ENCODE assay signal across 20 mouse cellular contexts in genomic region chr19:5267015-5267414, GRCm38 (mm10). TPM values are rescaled to one million over a fixed set of nuclear protein-coding genes. Genes with fewer than 3 reads are reported as not detected.
DNase-seq lines count a peak whose midpoint lies in the region; ATAC-seq lines count a peak whose summit lies in the region.
"Had no signal": no experiment of that assay in that cellular context is flagged by ENCODE, and none has a peak within 500 bp of the region (broad histone marks: within the 10 kb centered on the region; RNA-seq: fewer than 3 reads in every experiment).

No protein-coding gene starts in this region.

- no peak for ATAC-seq in megakaryocyte, adult 5-6 weeks (ENCODE audit: poor library complexity, severe bottlenecking)
- ATAC-seq in liver, embryonic 12.5 days = peak; percentile 82
- ATAC-seq in monocyte, adult 5-6 weeks (replicated peaks; ENCODE audit: insufficient number of reproducible peaks, low FRiP score, low TSS enrichment, poor library complexity, severe bottlenecking) = no peak
- ATAC-seq: forebrain, embryonic 13.5 days; hindbrain, postnatal 0 days; midbrain, embryonic 13.5 days had no signal

- WGBS in liver, embryonic 12.5 days (ENCODE audit: insufficient replicate concordance) = 66% methylated on average over 5 of the region's 5 CpGs

- peak overlapping the region; percentile 66 for H3K4me3 ChIP-seq in megakaryocyte, embryonic 14.5 days (replicated peaks)
- H3K4me3 ChIP-seq in liver, embryonic 12.5 days = no peak overlapping the region
- H3K4me3 ChIP-seq: forebrain, embryonic 13.5 days; heart, embryonic 12.5 days; layer of hippocampus, adult 2 months; midbrain, embryonic 13.5 days; myocyte; neural tube, embryonic 15.5 days had no signal

- H3K4me1 ChIP-seq in megakaryocyte, embryonic 14.5 days = peaks cover 64% of the 10 kb centered on the region
- H3K4me1 ChIP-seq in liver, embryonic 12.5 days = peaks cover 78% of the 10 kb centered on the region

- peak overlapping the region; percentile 81 for H3K27ac ChIP-seq in liver, embryonic 12.5 days
- H3K27ac ChIP-seq: forebrain, embryonic 13.5 days; hindbrain, postnatal 0 days; kidney, postnatal 0 days; layer of hippocampus, adult 2 months; midbrain, embryonic 13.5 days; neural tube, embryonic 15.5 days had no signal

- no peaks in the 10 kb centered on the region for H3K27me3 ChIP-seq in megakaryocyte, embryonic 14.5 days (replicated peaks)
- H3K27me3 ChIP-seq in liver, embryonic 12.5 days (replicated peaks) = no peaks in the 10 kb centered on the region
- H3K27me3 ChIP-seq: forebrain, embryonic 13.5 days; heart, embryonic 12.5 days; midbrain, embryonic 13.5 days; neural tube, embryonic 15.5 days had no signal

- H3K4me2 ChIP-seq in liver, embryonic 12.5 days = peak overlapping the region; percentile 100
- H3K4me2 ChIP-seq: forebrain, embryonic 13.5 days; heart, embryonic 12.5 days; midbrain, embryonic 13.5 days; neural tube, embryonic 15.5 days had no signal

- DNase-seq in c-Kit-positive CD71-positive TER-119-negative erythroid progenitor cells, embryonic 14.5 days (ENCODE audit: low read depth) = peak; percentile 82
- DNase-seq in left cerebral cortex, postnatal 10 days (ENCODE audit: extremely low spot score in 1 of 2, low spot score in 2 of 2) = no peak
- DNase-seq in layer of hippocampus, adult 9-10 months (ENCODE audit: low spot score) = no peak
- DNase-seq: cerebellum, adult 9-10 months; kidney, adult 11 months; lung, postnatal 14 days; right cerebral cortex, postnatal 25 days; thymus, postnatal 36 days had no signal

- peaks cover 12% of the 10 kb centered on the region for H3K36me3 ChIP-seq in megakaryocyte, embryonic 14.5 days (replicated peaks; ENCODE audit: low read length)
- 0 out of 2 replicates have a peak, but pooled peaks cover 2% of the 10 kb centered on the region for H3K36me3 ChIP-seq in liver, embryonic 12.5 days
- H3K36me3 ChIP-seq: heart, embryonic 12.5 days; midbrain, embryonic 13.5 days; neural tube, embryonic 15.5 days had no signal

- intact Hi-C loops in left cerebral cortex, postnatal 10 days (cut with DNase I) = no loop called here

- H3K9me3 ChIP-seq in megakaryocyte, embryonic 14.5 days = no peaks in the 10 kb centered on the region
- no peaks in the 10 kb centered on the region for H3K9me3 ChIP-seq in liver, embryonic 12.5 days (replicated peaks)
- H3K9me3 ChIP-seq: forebrain, embryonic 13.5 days; heart, embryonic 12.5 days; midbrain, embryonic 13.5 days; neural tube, embryonic 15.5 days had no signal

- 0 out of 2 replicates have a peak overlapping the region, but pooled peaks have one; percentile 1 for H3K9ac ChIP-seq in liver, embryonic 12.5 days
- H3K9ac ChIP-seq: forebrain, embryonic 13.5 days; heart, embryonic 12.5 days; midbrain, embryonic 13.5 days; neural tube, embryonic 15.5 days had no signal

RNA-seq across cellular contexts. Expression of gene Pacs1, which starts 5.9 kb away (rescaled TPM):
- 40.2 and 130 TPM in 2 replicates for polyA plus RNA-seq in megakaryocyte, embryonic 14.5 days (2012; ENCODE audit: insufficient read depth, low replicate concordance)
- total RNA-seq in megakaryocyte, adult 5-6 weeks (2015) = 45.4 and 45.7 TPM in 2 replicates
- total RNA-seq in megakaryocyte, adult 5-6 weeks (2017) = 14.2 and 25.4 TPM in 2 replicates
- 17.2 and 19.7 TPM in 2 replicates for polyA plus RNA-seq in liver, embryonic 12.5 days (2016; fragmentation: Nextera tagmentation; extraction: Ambion mirVana)
- 10 to 100 TPM; 77.2 to 77.9 TPM for total RNA-seq in left cerebral cortex, postnatal 10 days (2021)
- total RNA-seq in monocyte, adult 5-6 weeks (2017) = 11.1 to 32.0 TPM (median 19.2 TPM) in 3 replicates

RNA-seq across cellular contexts. Expression of gene Sf3b2, which starts 28.2 kb away (rescaled TPM):
- 158 and 268 TPM in 2 replicates for polyA plus RNA-seq in megakaryocyte, embryonic 14.5 days (2012; ENCODE audit: insufficient read depth, low replicate concordance)
- total RNA-seq in megakaryocyte, adult 5-6 weeks (2015) = 109 TPM in 2 replicates
- 240 and 249 TPM in 2 replicates for total RNA-seq in megakaryocyte, adult 5-6 weeks (2017)
- 183 and 187 TPM in 2 replicates for polyA plus RNA-seq in liver, embryonic 12.5 days (2016; fragmentation: Nextera tagmentation; extraction: Ambion mirVana)
- 100 to 1,000 TPM; 185 to 193 TPM for total RNA-seq in left cerebral cortex, postnatal 10 days (2021)
- total RNA-seq in monocyte, adult 5-6 weeks (2017) = 229 to 250 TPM (median 247 TPM) in 3 replicates

RNA-seq across cellular contexts. Expression of gene Gal3st3, which starts 31.1 kb away (rescaled TPM):
- not detected in 2 replicates for polyA plus RNA-seq in megakaryocyte, embryonic 14.5 days (2012; ENCODE audit: insufficient read depth, low replicate concordance)
- total RNA-seq in megakaryocyte, adult 5-6 weeks (2015) = not detected in 2 replicates
- not detected in 2 replicates for total RNA-seq in megakaryocyte, adult 5-6 weeks (2017)
- polyA plus RNA-seq in liver, embryonic 12.5 days (2016; fragmentation: Nextera tagmentation; extraction: Ambion mirVana) = 0.29 and 0.54 TPM in 2 replicates
- total RNA-seq in left cerebral cortex, postnatal 10 days (2021) = 10 to 100 TPM; 84.1 to 90.3 TPM
- not detected in 3 replicates for total RNA-seq in monocyte, adult 5-6 weeks (2017)

Comparison
In these comparisons a context has a peak if more than half of its experiments do, and no peak if none do; other contexts are left out.
1. RNA of gene Gal3st3, which starts 31.1 kb away (total RNA-seq): 84.1 to 90.3 TPM in left cerebral cortex, postnatal 10 days; not detected in megakaryocyte, adult 5-6 weeks and not detected in monocyte, adult 5-6 weeks; every median in the first group is over 10 times any median in the second.